Mouse (Mus musculus) limb, embryonic 11.5 days (tissue): ENCODE measurements around the gene Trim67. TPM values are rescaled to one million over a fixed set of nuclear protein-coding genes. Genes with fewer than 3 reads are reported as not detected.

ENCODE experiments used
- ATAC-seq: fragments of 200-750 bp; cut with Nextera tagmentation; 2 replicates; pipeline ENCODE4 v1.8.0; 2017; ENCODE audit warnings: low read depth; ENCODE audit not compliant: insufficient number of reproducible peaks, low FRiP score, low TSS enrichment
- DNase-seq: peaks from one replicate; pipeline ENCODE4 v3.0.0-alpha.2; 2015; ENCODE audit warnings: low spot score
- H3K27ac ChIP-seq: fragments of 300-500 bp; sonication (generic); replicated peaks from 2 replicates; pipeline ENCODE4 v1.5.1; 2014; ENCODE audit warnings: low read depth, mild to moderate bottlenecking, low read length
- H3K27me3 ChIP-seq: fragments of 300-500 bp; sonication (generic); 2 replicates; pipeline ENCODE4 v1.6.1; 2014; ENCODE audit warnings: mild to moderate bottlenecking, low read length, mixed read lengths; ENCODE audit not compliant: control insufficient read depth, insufficient read depth
- H3K36me3 ChIP-seq: fragments of 300-500 bp; sonication (generic); 2 replicates; pipeline ENCODE4 v1.6.1; 2014; ENCODE audit warnings: mild to moderate bottlenecking, low read length, moderate library complexity, mixed read lengths; ENCODE audit not compliant: control insufficient read depth, insufficient read depth
- H3K4me1 ChIP-seq: fragments of 300-500 bp; sonication (generic); 2 replicates; pipeline ENCODE4 v1.6.1; 2014; ENCODE audit warnings: low read length, mixed read lengths; ENCODE audit not compliant: control insufficient read depth, insufficient read depth
- H3K4me2 ChIP-seq: fragments of 300-500 bp; sonication (generic); 2 replicates; pipeline ENCODE4 v1.6.1; 2014; ENCODE audit warnings: low read depth, mild to moderate bottlenecking, moderate library complexity; ENCODE audit not compliant: severe bottlenecking
- H3K4me3 ChIP-seq: fragments of 300-500 bp; sonication (generic); 2 replicates; pipeline ENCODE4 v1.5.1; 2014; ENCODE audit warnings: low read depth, low read length
- H3K9ac ChIP-seq: fragments of 300-500 bp; sonication (generic); 2 replicates; pipeline ENCODE4 v1.6.1; 2014; ENCODE audit warnings: mild to moderate bottlenecking, low read length
- H3K9me3 ChIP-seq: fragments of 300-500 bp; sonication (generic); 2 replicates; pipeline ENCODE4 v1.6.1; 2016; ENCODE audit warnings: low read length; ENCODE audit not compliant: control insufficient read depth
- WGBS: fragments of 180-500 bp; shearing (Covaris S2); extraction: QIAGEN DNeasy Blood & Tissue Kit; methylation state at CpG from one replicate; pipeline ENCODE4 v1.1.7; 2014; 5-methylcytosine and 5-hydroxymethylcytosine counted together
- polyA plus RNA-seq: library from polyadenylated mRNA; unstranded; fragments of >200 nt; fragmentation: Nextera tagmentation; extraction: Ambion mirVana; gene quantifications from 2 replicates; pipeline ENCODE4 v1.2.1, GENCODE M21; 2014

The Trim67 gene
- polyA plus RNA-seq, 1 experiment from 2014 or later: 0.01 TPM

DNA sequence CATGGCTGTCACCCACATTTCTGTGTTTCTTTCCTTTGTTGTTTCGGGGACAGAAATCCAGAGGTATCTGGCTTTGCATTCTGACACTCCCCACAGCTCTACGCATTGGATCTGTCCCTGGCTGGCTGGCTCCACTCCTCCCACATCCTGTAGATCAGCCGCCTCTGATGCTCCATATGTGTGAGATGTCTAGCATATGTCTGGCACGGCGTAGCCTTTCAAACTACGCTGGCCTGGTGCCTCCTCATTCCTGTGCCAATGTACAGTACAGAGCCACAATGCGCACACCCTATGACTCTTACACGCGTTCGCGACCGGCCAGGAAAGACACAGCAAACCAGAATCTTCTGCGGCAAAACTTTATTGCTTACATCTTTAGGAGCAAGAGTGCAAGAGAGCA is 8.3 kb upstream of the Trim67 start:
- Histone ChIP-seq H3K27me3 (no peaks in the 10 kb centered on the region), H3K4me1 (no peaks in the 10 kb centered on the region), H3K4me2 (no peak overlapping the region), H3K27ac (no peak overlapping the region), H3K9ac (no peak overlapping the region), H3K4me3 (no peak overlapping the region), H3K9me3 (no peaks in the 10 kb centered on the region), H3K36me3 (no peaks in the 10 kb centered on the region)
- ATAC-seq: no peak
- DNase-seq: no peak
- WGBS: 90% methylated on average over 13 of the region's 13 CpGs

DNA sequence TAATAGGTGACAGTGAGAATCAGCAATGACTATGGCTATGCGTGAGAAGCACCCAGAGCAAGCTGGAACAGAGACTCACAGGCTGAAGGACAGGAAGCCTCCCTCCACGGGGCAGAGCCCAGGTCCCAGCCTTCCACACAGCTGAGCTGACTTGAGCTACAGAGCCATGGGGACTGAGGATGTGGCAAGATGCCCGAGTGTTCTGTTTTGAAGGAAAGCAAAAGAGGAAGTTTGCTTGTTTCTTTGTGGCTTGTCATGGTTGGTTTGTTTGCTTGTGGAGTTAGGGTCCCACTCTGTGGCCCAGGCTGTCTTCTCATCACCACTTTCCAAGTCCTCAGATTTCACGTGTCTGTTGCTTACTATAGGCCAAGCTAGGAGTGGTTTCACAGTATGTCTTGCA is 2.2 kb upstream of the Trim67 start:
- H3K9me3 ChIP-seq: no peaks in the 10 kb centered on the region
- H3K27me3 ChIP-seq: peaks cover 49% of the 10 kb centered on the region
- H3K4me2 ChIP-seq: no peak overlapping the region
- no peak overlapping the region for H3K4me3 ChIP-seq
- ATAC-seq: no peak
- DNase-seq: no peak
- no peaks in the 10 kb centered on the region; the same call in 1 of the 2 replicates for H3K36me3 ChIP-seq
- H3K27ac ChIP-seq: no peak overlapping the region
- peaks cover 16% of the 10 kb centered on the region; the same call in 1 of the 2 replicates for H3K4me1 ChIP-seq
- no peak overlapping the region for H3K9ac ChIP-seq
- whole genome bisulfite sequencing: 74% methylated on average over 4 of the region's 4 CpGs

- Histone ChIP-seq H3K9me3 (no peaks in the 10 kb centered on the region), H3K4me3 (peak overlapping the region; percentile 53; the same call in 1 of the 2 replicates), H3K36me3 (no peaks in the 10 kb centered on the region; the same call in 1 of the 2 replicates), H3K4me2 (peak overlapping the region; percentile 100), H3K27ac (no peak overlapping the region), H3K4me1 (peaks cover 16% of the 10 kb centered on the region; the same call in 1 of the 2 replicates), H3K27me3 (peaks cover 59% of the 10 kb centered on the region), H3K9ac (no peak overlapping the region)
- 45% methylated on average over 4 of the region's 4 CpGs for WGBS
- no peak for ATAC-seq
- DNase-seq: no peak
Observed at GRCm38 (mm10) chr8:124791751-124792150, 1.1 kb upstream of the Trim67 start.

DNA sequence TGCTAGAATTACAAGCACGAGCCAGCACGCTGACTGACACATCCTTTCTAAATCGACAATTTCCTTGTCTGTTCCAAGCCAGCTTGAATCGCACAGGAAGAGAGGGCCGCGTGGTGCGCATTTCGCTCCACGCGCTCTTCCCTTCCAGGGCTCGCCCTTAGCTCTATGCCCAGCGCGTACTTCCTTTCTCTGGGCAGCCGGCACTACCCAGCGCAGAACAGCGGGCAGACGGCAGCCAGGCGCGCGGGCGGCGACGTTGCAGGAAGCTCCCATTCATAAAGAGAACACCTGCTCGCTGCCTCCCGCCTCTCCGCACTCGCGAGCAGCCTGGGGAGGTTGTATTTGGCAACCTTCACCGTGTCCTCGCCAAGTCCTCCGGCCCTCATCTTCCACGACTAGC is 706 bp upstream of the Trim67 start:
- DNase-seq (peak; percentile 30), ATAC-seq (no peak)
- no peak overlapping the region for H3K9ac ChIP-seq
- H3K27me3 ChIP-seq: peaks cover 63% of the 10 kb centered on the region
- 1% methylated on average over 32 of the region's 32 CpGs for WGBS
- H3K4me2 ChIP-seq: peak overlapping the region; percentile 100
- peaks cover 16% of the 10 kb centered on the region; the same call in 1 of the 2 replicates for H3K4me1 ChIP-seq
- H3K27ac ChIP-seq: no peak overlapping the region
- peak overlapping the region; percentile 53 for H3K4me3 ChIP-seq
- H3K9me3 ChIP-seq: no peaks in the 10 kb centered on the region
- no peaks in the 10 kb centered on the region; the same call in 1 of the 2 replicates for H3K36me3 ChIP-seq

DNA sequence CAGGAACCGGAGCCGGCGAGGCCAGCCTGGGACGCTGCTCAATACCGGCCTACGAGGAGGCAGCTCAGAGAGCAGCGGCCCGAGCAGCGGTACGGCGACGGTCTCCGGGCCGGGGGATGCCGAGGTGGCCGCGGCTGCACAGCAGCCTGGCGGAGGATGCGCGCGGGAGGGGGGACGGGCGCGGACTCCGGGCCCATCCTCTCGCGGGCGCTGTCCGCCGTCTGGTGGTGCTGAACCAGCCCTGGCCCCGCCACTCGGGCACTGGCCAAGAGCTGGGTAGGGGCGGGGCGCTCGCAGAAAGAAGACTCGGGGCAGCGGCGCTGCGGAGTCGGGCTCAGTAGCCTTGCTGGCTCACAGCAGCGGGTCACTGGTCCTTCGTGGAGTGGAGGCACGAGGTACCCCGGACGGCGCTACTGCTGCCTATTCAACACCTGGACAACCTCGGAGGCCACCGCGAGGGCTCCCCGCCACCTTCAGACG is 320 bp downstream of the Trim67 start:
- Histone ChIP-seq H3K9ac (no peak overlapping the region), H3K4me2 (peak overlapping the region; percentile 100), H3K9me3 (no peaks in the 10 kb centered on the region), H3K27ac (no peak overlapping the region), H3K27me3 (peaks cover 63% of the 10 kb centered on the region), H3K4me3 (peak overlapping the region; percentile 53), H3K4me1 (peaks cover 16% of the 10 kb centered on the region; the same call in 1 of the 2 replicates), H3K36me3 (no peaks in the 10 kb centered on the region; the same call in 1 of the 2 replicates)
- DNase-seq (peak; percentile 93), ATAC-seq (peak; percentile 82)
- under 1% methylated on average over 49 of the region's 51 CpGs for WGBS

GRCm38 (mm10) chr8:124793661-124794485 is 981 bp downstream of the Trim67 start:
- Histone ChIP-seq H3K4me3 (peak overlapping the region; percentile 53), H3K27me3 (peaks cover 63% of the 10 kb centered on the region), H3K4me2 (peak overlapping the region; percentile 100), H3K4me1 (peaks cover 16% of the 10 kb centered on the region; the same call in 1 of the 2 replicates), H3K9me3 (no peaks in the 10 kb centered on the region), H3K36me3 (no peaks in the 10 kb centered on the region; the same call in 1 of the 2 replicates), H3K9ac (no peak overlapping the region), H3K27ac (no peak overlapping the region)
- peak; percentile 41 for DNase-seq
- peak; percentile 29; the same call in 1 of the 2 replicates for ATAC-seq
- under 1% methylated on average over 81 of the region's 81 CpGs for WGBS

- DNase-seq (peak; percentile 66), ATAC-seq (no peak)
- no peak overlapping the region for H3K9ac ChIP-seq
- H3K36me3 ChIP-seq: no peaks in the 10 kb centered on the region; the same call in 1 of the 2 replicates
- H3K4me1 ChIP-seq: peaks cover 16% of the 10 kb centered on the region; the same call in 1 of the 2 replicates
- peak overlapping the region; percentile 100 for H3K4me2 ChIP-seq
- H3K27me3 ChIP-seq: peaks cover 63% of the 10 kb centered on the region
- peak overlapping the region; percentile 53 for H3K4me3 ChIP-seq
- WGBS: under 1% methylated on average over 25 of the region's 25 CpGs
- H3K9me3 ChIP-seq: no peaks in the 10 kb centered on the region
- H3K27ac ChIP-seq: no peak overlapping the region
Observed at GRCm38 (mm10) chr8:124794486-124794780, 1.5 kb downstream of the Trim67 start.

- ATAC-seq: no peak
Observed at GRCm38 (mm10) chr8:124795781-124796488, 3.0 kb downstream of the Trim67 start.

More at GRCm38 (mm10) chr8:124795781-124796488, 3.0 kb downstream of the Trim67 start:
- H3K4me3 ChIP-seq: no peak overlapping the region
- H3K27me3 ChIP-seq: peaks cover 62% of the 10 kb centered on the region
- 64% methylated on average over 8 of the region's 8 CpGs for WGBS
- DNase-seq: no peak
- H3K4me2 ChIP-seq: no peak overlapping the region
- no peak overlapping the region for H3K9ac ChIP-seq
- peaks cover 16% of the 10 kb centered on the region; the same call in 1 of the 2 replicates for H3K4me1 ChIP-seq
- no peak overlapping the region for H3K27ac ChIP-seq
- no peaks in the 10 kb centered on the region; the same call in 1 of the 2 replicates for H3K36me3 ChIP-seq
- no peaks in the 10 kb centered on the region for H3K9me3 ChIP-seq
